Mouse (Mus musculus): ENCODE results near the gene Otulinl.

GRCm38 (mm10) chr15:27620475-27621185, 60.7 kb downstream of the Otulinl start:
- TF ChIP-seq MAX (IDR thresholded peaks at IDR 0.05) (no peak), CTCF (IDR thresholded peaks at IDR 0.05; ENCODE audit: control insufficient read depth, insufficient read depth, insufficient read length) (no peak)

Measured in C2C12 (cell line).